Mouse (Mus musculus): ENCODE measurements at regions not wholly inside any gene's neighbourhood (a gene's known extent, or its start where the extent isn't known, plus 50 kb on each side); places are given as distances from the start of the nearest gene placed in this dataset.

DNA sequence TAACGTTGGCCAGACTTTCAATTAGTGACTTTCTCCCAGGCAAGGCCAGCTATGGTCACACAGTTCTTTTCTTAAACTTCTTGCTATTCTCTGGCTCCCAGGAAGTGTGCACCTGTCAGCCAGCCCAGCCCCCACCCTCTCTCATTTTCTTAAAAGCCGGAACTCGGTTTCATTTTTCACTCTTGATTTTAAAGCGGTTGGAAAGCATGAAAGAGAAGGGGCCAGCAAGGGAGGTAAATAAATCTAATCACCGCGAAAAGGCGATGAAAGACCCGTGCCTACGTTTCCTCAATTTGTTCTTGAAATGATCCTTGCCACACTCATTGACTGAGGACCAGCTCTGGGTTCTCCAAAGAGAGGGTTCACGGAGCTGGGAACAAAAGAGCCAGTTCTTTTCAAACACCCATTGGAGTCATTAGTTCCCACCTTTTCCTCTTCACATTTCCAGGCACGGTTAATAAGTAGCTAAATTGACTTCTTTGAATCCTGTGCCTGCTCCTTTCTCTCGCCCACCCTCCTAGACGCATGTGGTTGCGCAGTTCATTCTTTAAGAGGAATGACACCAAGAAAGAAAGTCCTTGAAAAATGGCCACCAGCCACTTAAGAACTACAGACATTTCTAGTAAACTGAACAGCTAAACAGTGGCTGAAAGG lies 311.6 kb downstream of the Setd4 start:
- H3K9ac ChIP-seq (ENCODE audit: low read depth, poor library complexity, severe bottlenecking) = no peak overlapping the region
- no peaks in the 10 kb centered on the region for H3K9me3 ChIP-seq (replicated peaks; ENCODE audit: control insufficient read depth, insufficient read depth, low read length, poor library complexity, severe bottlenecking)
- no peaks in the 10 kb centered on the region for H3K36me3 ChIP-seq (ENCODE audit: control insufficient read depth, insufficient read depth, low read length, poor library complexity, severe bottlenecking)
- no peak overlapping the region for H3K4me3 ChIP-seq (ENCODE audit: low read depth, low read length)
- H3K27me3 ChIP-seq (ENCODE audit: control insufficient read depth, insufficient read depth, low read length, poor library complexity, severe bottlenecking) = no peaks in the 10 kb centered on the region
- TF ChIP-seq EP300 (IDR thresholded peaks at IDR 0.05; ENCODE audit: insufficient read depth, low read depth, low read length) = no peak
- H3K4me1 ChIP-seq (ENCODE audit: control insufficient read depth, insufficient read depth, low read length) = no peaks in the 10 kb centered on the region
- H3K27ac ChIP-seq (ENCODE audit: insufficient read depth, low read length) = no peak overlapping the region

DNA sequence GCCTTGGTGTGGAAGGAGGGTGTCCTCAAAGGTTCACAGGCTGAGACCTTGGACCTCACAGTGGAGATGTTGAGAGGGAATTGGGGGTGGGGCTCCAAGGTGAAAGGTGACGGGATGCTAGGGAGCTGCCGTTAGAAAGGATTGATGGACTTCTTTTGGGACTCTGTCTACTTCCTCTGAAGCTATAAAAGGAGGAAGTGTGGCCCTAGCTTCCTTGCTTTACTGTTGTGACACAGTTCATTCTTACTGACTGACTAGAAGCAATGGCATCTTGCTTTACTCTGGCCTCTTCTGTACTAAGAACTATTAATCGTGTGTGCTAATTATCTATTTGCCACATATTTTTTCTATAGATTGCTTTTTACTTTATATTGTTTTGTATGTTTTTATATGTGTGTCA lies 315.8 kb downstream of the Setd4 start:
- TF ChIP-seq CTCF (IDR thresholded peaks at IDR 0.05; ENCODE audit: low read depth, low read length) (no peak), POLR2A (IDR thresholded peaks at IDR 0.05; ENCODE audit: insufficient read depth, low read length) (no peak), EP300 (IDR thresholded peaks at IDR 0.05; ENCODE audit: insufficient read depth, low read depth, low read length) (no peak)
- Histone ChIP-seq H3K9me3 (replicated peaks; ENCODE audit: control insufficient read depth, insufficient read depth, low read length, poor library complexity, severe bottlenecking) (0 out of 2 replicates have a peak, but pooled peaks cover 2% of the 10 kb centered on the region), H3K4me1 (ENCODE audit: control insufficient read depth, insufficient read depth, low read length) (no peaks in the 10 kb centered on the region), H3K36me3 (ENCODE audit: control insufficient read depth, insufficient read depth, low read length, poor library complexity, severe bottlenecking) (no peaks in the 10 kb centered on the region), H3K27me3 (ENCODE audit: control insufficient read depth, insufficient read depth, low read length, poor library complexity, severe bottlenecking) (no peaks in the 10 kb centered on the region), H3K9ac (ENCODE audit: low read depth, poor library complexity, severe bottlenecking) (no peak overlapping the region), H3K27ac (ENCODE audit: insufficient read depth, low read length) (no peak overlapping the region), H3K4me3 (ENCODE audit: low read depth, low read length) (no peak overlapping the region)

DNA sequence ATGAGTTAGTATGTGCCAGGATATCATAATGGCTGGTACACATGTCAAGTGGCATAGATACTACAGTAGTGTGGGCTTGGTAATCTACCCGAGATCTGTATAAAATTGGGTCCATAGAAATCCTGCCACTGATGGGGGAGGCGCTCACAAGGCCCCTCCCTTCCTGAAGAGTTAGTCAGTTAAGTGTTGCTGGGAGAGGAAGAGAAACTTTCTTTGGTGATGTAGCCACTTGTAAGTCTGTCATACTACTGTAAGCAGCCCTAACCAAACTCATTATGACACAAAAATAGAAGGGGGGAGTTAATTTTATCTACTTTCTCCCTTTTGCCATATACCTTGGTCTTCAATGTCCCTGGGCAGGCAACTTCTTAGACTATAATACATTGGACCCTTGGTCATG lies 316.3 kb downstream of the Setd4 start:
- no peak for TF ChIP-seq EP300 (IDR thresholded peaks at IDR 0.05; ENCODE audit: insufficient read depth, low read depth, low read length)
- no peak for TF ChIP-seq POLR2A (IDR thresholded peaks at IDR 0.05; ENCODE audit: insufficient read depth, low read length)
- no peak for TF ChIP-seq CTCF (IDR thresholded peaks at IDR 0.05; ENCODE audit: low read depth, low read length)
- Histone ChIP-seq H3K27ac (ENCODE audit: insufficient read depth, low read length) (no peak overlapping the region), H3K27me3 (ENCODE audit: control insufficient read depth, insufficient read depth, low read length, poor library complexity, severe bottlenecking) (no peaks in the 10 kb centered on the region), H3K9ac (ENCODE audit: low read depth, poor library complexity, severe bottlenecking) (no peak overlapping the region), H3K36me3 (ENCODE audit: control insufficient read depth, insufficient read depth, low read length, poor library complexity, severe bottlenecking) (no peaks in the 10 kb centered on the region), H3K4me3 (ENCODE audit: low read depth, low read length) (no peak overlapping the region), H3K4me1 (ENCODE audit: control insufficient read depth, insufficient read depth, low read length) (no peaks in the 10 kb centered on the region), H3K9me3 (replicated peaks; ENCODE audit: control insufficient read depth, insufficient read depth, low read length, poor library complexity, severe bottlenecking) (0 out of 2 replicates have a peak, but pooled peaks cover 2% of the 10 kb centered on the region)

DNA sequence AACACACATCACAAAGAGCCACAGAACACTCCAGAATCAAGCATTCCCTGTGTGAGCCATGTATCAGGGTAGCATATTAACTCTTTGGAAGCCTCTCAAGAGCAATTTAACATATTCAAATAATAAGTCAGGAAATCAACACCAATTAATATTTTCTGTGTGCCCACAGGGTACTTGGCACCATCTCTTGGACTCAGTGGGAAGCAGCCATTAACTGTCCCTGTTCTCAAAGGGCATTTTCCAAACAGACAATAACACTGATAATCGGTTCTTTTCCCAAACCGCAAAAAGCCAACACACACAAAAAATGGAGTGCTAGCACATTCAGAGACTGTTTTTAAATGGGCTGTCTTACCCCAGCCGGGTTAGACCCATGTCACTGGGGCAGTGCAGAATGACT lies 317.0 kb downstream of the Setd4 start:
- TF ChIP-seq CTCF (IDR thresholded peaks at IDR 0.05; ENCODE audit: low read depth, low read length) (no peak), POLR2A (IDR thresholded peaks at IDR 0.05; ENCODE audit: insufficient read depth, low read length) (no peak), EP300 (IDR thresholded peaks at IDR 0.05; ENCODE audit: insufficient read depth, low read depth, low read length) (no peak)
- Histone ChIP-seq H3K4me1 (ENCODE audit: control insufficient read depth, insufficient read depth, low read length) (no peaks in the 10 kb centered on the region), H3K36me3 (ENCODE audit: control insufficient read depth, insufficient read depth, low read length, poor library complexity, severe bottlenecking) (no peaks in the 10 kb centered on the region), H3K27ac (ENCODE audit: insufficient read depth, low read length) (no peak overlapping the region), H3K27me3 (ENCODE audit: control insufficient read depth, insufficient read depth, low read length, poor library complexity, severe bottlenecking) (no peaks in the 10 kb centered on the region), H3K4me3 (ENCODE audit: low read depth, low read length) (no peak overlapping the region), H3K9ac (ENCODE audit: low read depth, poor library complexity, severe bottlenecking) (no peak overlapping the region), H3K9me3 (replicated peaks; ENCODE audit: control insufficient read depth, insufficient read depth, low read length, poor library complexity, severe bottlenecking) (0 out of 2 replicates have a peak, but pooled peaks cover 2% of the 10 kb centered on the region)

DNA sequence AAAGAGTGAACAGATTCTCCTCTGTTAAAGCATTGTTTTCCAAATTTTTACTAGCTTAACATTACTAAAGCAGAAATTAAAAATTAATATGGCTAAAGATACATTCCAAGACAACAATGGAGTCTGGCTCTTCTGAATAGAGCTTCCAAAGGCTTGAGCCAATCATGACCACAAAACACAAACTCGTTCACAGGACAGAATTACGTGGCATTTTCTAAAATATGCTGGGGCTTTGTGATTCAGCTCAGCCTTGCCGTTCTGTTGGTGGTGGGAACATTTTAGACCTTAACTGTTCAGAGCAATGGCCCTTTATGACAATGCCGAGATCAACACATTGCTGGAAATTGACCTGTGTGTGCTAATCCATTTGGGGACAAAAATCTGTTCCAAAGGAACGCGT lies 318.7 kb downstream of the Setd4 start:
- Histone ChIP-seq H3K27ac (ENCODE audit: insufficient read depth, low read length) (no peak overlapping the region), H3K27me3 (ENCODE audit: control insufficient read depth, insufficient read depth, low read length, poor library complexity, severe bottlenecking) (no peaks in the 10 kb centered on the region), H3K4me3 (ENCODE audit: low read depth, low read length) (no peak overlapping the region), H3K9me3 (replicated peaks; ENCODE audit: control insufficient read depth, insufficient read depth, low read length, poor library complexity, severe bottlenecking) (0 out of 2 replicates have a peak, but pooled peaks cover 2% of the 10 kb centered on the region), H3K9ac (ENCODE audit: low read depth, poor library complexity, severe bottlenecking) (no peak overlapping the region), H3K4me1 (ENCODE audit: control insufficient read depth, insufficient read depth, low read length) (no peaks in the 10 kb centered on the region), H3K36me3 (ENCODE audit: control insufficient read depth, insufficient read depth, low read length, poor library complexity, severe bottlenecking) (no peaks in the 10 kb centered on the region)
- TF ChIP-seq EP300 (IDR thresholded peaks at IDR 0.05; ENCODE audit: insufficient read depth, low read depth, low read length) (no peak), POLR2A (IDR thresholded peaks at IDR 0.05; ENCODE audit: insufficient read depth, low read length) (no peak), CTCF (IDR thresholded peaks at IDR 0.05; ENCODE audit: low read depth, low read length) (no peak)

DNA sequence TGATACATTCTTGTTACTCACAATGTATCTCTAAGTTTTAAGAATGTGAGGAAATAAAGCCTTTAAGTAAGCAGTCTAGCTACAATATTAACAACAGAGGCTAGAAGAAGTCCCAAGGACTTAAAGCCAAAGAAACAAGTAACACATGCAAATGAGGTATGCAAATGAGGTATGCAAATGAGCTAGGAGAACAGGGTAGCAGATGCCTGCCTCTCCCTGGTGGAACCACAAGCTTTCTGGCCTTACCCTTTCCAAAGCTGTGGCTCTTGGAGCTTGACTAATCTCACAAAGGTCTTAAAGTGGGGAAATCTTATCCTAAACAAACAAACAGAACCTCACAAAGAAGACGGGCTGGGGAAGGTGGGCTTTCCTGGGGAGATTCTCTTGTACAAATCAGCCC lies 322.1 kb downstream of the Setd4 start:
- Histone ChIP-seq H3K4me1 (ENCODE audit: control insufficient read depth, insufficient read depth, low read length) (no peaks in the 10 kb centered on the region), H3K36me3 (ENCODE audit: control insufficient read depth, insufficient read depth, low read length, poor library complexity, severe bottlenecking) (no peaks in the 10 kb centered on the region), H3K9me3 (replicated peaks; ENCODE audit: control insufficient read depth, insufficient read depth, low read length, poor library complexity, severe bottlenecking) (0 out of 2 replicates have a peak, but pooled peaks cover 2% of the 10 kb centered on the region), H3K27me3 (ENCODE audit: control insufficient read depth, insufficient read depth, low read length, poor library complexity, severe bottlenecking) (no peaks in the 10 kb centered on the region), H3K27ac (ENCODE audit: insufficient read depth, low read length) (no peak overlapping the region), H3K4me3 (ENCODE audit: low read depth, low read length) (no peak overlapping the region), H3K9ac (ENCODE audit: low read depth, poor library complexity, severe bottlenecking) (no peak overlapping the region)
- TF ChIP-seq CTCF (IDR thresholded peaks at IDR 0.05; ENCODE audit: low read depth, low read length) = no peak
- no peak for TF ChIP-seq EP300 (IDR thresholded peaks at IDR 0.05; ENCODE audit: insufficient read depth, low read depth, low read length)
- no peak for TF ChIP-seq POLR2A (IDR thresholded peaks at IDR 0.05; ENCODE audit: insufficient read depth, low read length)
